Mouse (Mus musculus) liver, postnatal 0 days (tissue): ENCODE measurements around the gene Tmem179b. TPM values are rescaled to one million over a fixed set of nuclear protein-coding genes. Genes with fewer than 3 reads are reported as not detected.

Experiments used
- ATAC-seq: fragments of 200-750 bp; cut with Nextera tagmentation; 2 replicates; pipeline ENCODE4 v1.8.0; 2017; ENCODE audit warnings: mild to moderate bottlenecking, moderate library complexity
- DNase-seq: peaks from one replicate; pipeline ENCODE4 v3.0.0-alpha.2; 2016
- H3K27ac ChIP-seq: fragments of 300-500 bp; sonication (generic); 2 replicates; pipeline ENCODE4 v1.5.1; 2014; ENCODE audit warnings: antibody characterized with exemption, moderate library complexity, mild to moderate bottlenecking, low read depth
- H3K27me3 ChIP-seq: fragments of 300-500 bp; sonication (generic); 2 replicates; pipeline ENCODE4 v1.6.1; 2014; ENCODE audit warnings: low read length, control low read depth, mixed read lengths; ENCODE audit not compliant: insufficient read depth
- H3K36me3 ChIP-seq: fragments of 300-500 bp; sonication (generic); replicated peaks from 2 replicates; pipeline ENCODE4 v1.6.1; 2014; ENCODE audit warnings: mild to moderate bottlenecking, control low read depth, low read length, moderate library complexity, mixed read lengths; ENCODE audit not compliant: insufficient read depth
- H3K4me1 ChIP-seq: fragments of 300-500 bp; sonication (generic); 2 replicates; pipeline ENCODE4 v1.6.1; 2014; ENCODE audit warnings: antibody characterized with exemption, mild to moderate bottlenecking, control low read depth; ENCODE audit not compliant: insufficient read depth
- H3K4me2 ChIP-seq: fragments of 300-500 bp; sonication (generic); 2 replicates; pipeline ENCODE4 v1.6.1; 2014; ENCODE audit warnings: low read depth, mild to moderate bottlenecking, low read length, moderate library complexity, mixed read lengths
- H3K4me3 ChIP-seq: fragments of 300-500 bp; sonication (generic); 2 replicates; pipeline ENCODE4 v1.5.1; 2014; ENCODE audit warnings: low read depth, low read length
- H3K9ac ChIP-seq: fragments of 300-500 bp; sonication (generic); replicated peaks from 2 replicates; pipeline ENCODE4 v1.6.1; 2014; ENCODE audit warnings: mild to moderate bottlenecking, moderate library complexity
- H3K9me3 ChIP-seq: fragments of 300-500 bp; sonication (generic); 2 replicates; pipeline ENCODE4 v1.6.1; 2016; ENCODE audit warnings: mild to moderate bottlenecking, control low read depth, low read length, mixed read lengths
- CTCF ChIP-seq: sonication (generic); IDR thresholded peaks from 2 replicates; pipeline ENCODE4 v1.5.1; 2016; ENCODE audit warnings: antibody characterized with exemption, low read depth
- EP300 ChIP-seq: IDR thresholded peaks from 2 replicates; pipeline ENCODE4 v1.6.1; 2016; ENCODE audit warnings: antibody characterized with exemption, low read depth, mild to moderate bottlenecking
- WGBS: fragments of 180-500 bp; shearing (Covaris S2); extraction: QIAGEN DNeasy Blood & Tissue Kit; methylation state at CpG from one replicate; pipeline ENCODE4 v1.1.7; 2014; ENCODE audit not compliant: insufficient replicate concordance; 5-methylcytosine and 5-hydroxymethylcytosine counted together
- polyA plus RNA-seq: library from polyadenylated mRNA; unstranded; fragments of >200 nt; fragmentation: Nextera tagmentation; extraction: Ambion mirVana; gene quantifications from 2 replicates; pipeline ENCODE4 v1.2.1, GENCODE M21; 2015

Gene Tmem179b
- polyA plus RNA-seq, 1 experiment from 2014 or later, result 80.3 TPM

DNA sequence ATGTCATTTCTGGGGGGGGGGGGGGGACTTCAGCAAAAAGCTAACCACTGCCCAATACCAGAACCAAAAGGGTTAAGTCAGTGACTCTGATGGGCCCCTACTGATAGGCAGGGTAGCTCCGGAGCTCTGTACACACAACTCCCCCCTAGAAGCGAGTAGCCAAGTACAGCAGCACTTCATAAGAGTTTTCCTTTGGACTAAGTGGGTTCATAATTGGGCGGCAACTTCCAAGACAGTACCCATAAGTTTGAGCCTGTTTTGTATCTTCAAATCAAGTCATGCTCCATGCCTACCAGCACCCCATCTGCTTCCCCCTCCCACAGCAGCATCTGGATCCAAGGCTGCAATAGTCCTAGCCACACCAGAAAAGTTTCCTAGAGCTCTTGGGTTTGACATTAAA, 18.6 kb downstream of the Tmem179b start:
- Histone ChIP-seq H3K9ac (peak overlapping the region; percentile 97), H3K36me3 (peaks cover 44% of the 10 kb centered on the region), H3K4me3 (0 out of 2 replicates have a peak overlapping the region, but pooled peaks have one; percentile 94), H3K9me3 (no peaks in the 10 kb centered on the region), H3K27me3 (no peaks in the 10 kb centered on the region), H3K4me1 (peaks cover 27% of the 10 kb centered on the region), H3K4me2 (peak overlapping the region; percentile 86), H3K27ac (no peak overlapping the region; the same call in 1 of the 2 replicates)
- no peak for ATAC-seq
- no peak for DNase-seq
- TF ChIP-seq CTCF (no peak), EP300 (no peak)
- WGBS, result 53% methylated on average over 3 of the region's 3 CpGs

DNA sequence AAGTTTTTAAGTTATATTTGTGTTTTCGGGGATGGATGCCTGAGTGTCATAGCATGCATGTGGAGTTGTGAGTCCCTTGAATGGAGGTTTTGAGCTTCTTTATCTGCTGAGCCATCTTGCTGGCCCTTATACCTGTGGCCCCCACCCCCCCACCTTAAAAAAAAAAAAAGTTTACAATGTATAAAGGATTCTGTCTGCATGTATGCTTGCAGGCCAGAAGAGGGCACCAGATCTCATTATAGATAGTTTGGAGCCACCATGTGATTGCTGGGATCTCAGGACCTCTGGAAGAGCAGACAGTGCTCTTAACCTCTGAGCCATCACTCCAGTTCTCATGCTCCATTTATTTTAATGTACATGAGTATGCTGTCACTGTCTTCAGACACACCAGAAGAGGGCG, 26.9 kb downstream of the Tmem179b start:
- H3K36me3 ChIP-seq, result peaks cover 81% of the 10 kb centered on the region
- H3K27me3 ChIP-seq, result no peaks in the 10 kb centered on the region
- H3K9me3 ChIP-seq, result no peaks in the 10 kb centered on the region
- peaks cover 8% of the 10 kb centered on the region; the same call in 1 of the 2 replicates for H3K4me1 ChIP-seq
- TF ChIP-seq CTCF (peak; percentile 63), EP300 (no peak)
- ATAC-seq (peak; percentile 31; the same call in 1 of the 2 replicates), DNase-seq (no peak)
- H3K9ac ChIP-seq, result no peak overlapping the region
- H3K4me2 ChIP-seq, result no peak overlapping the region
- 63% methylated on average over 2 of the region's 2 CpGs for WGBS
- no peak overlapping the region for H3K27ac ChIP-seq
- no peak overlapping the region for H3K4me3 ChIP-seq

DNA sequence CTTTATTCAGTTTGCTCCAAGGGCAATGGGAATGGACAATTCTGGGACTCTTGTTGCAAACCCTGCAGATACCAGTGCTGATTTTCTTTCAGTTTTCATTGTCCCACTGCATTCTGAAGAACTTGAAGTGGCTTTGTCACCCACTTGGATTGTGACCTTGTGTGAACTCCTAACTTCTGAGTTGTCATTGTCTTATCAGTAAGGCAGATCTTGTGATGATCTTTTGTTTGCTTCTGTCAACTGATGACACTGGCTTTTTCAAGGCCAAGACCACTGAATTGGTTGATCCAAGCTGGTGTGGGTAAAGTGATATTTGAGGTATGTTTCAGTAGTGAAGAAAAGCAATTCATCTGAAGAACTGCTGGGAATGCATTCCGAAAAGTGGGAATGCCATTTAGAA, 28.9 kb downstream of the Tmem179b start:
- WGBS, result 86% methylated on average over 1 of the region's 1 CpGs
- Histone ChIP-seq H3K9me3 (no peaks in the 10 kb centered on the region), H3K4me3 (no peak overlapping the region), H3K36me3 (peaks cover 67% of the 10 kb centered on the region), H3K27ac (no peak overlapping the region), H3K9ac (no peak overlapping the region), H3K27me3 (no peaks in the 10 kb centered on the region), H3K4me1 (peaks cover 15% of the 10 kb centered on the region), H3K4me2 (no peak overlapping the region)
- no peak for DNase-seq
- no peak for ATAC-seq
- TF ChIP-seq EP300 (no peak), CTCF (no peak)

DNA sequence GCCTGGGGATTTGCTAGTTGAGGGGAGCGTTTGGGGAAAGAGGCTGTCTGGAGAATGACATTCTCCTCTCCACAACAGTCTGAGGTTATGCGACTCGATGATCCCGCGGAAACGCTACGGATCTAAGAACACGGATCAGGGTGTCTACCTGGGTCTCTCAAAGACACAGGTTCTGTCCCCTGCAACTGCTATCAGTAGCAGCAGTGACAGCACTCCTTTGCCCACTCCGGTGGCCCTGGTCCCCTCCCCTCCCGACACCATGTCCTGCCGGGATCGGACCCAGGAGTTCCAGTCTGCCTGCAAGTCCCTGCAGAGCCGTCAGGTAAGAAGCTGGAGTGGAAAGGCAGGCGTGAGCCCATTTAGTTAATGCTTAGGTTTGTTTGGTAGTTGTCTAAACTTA, 32.1 kb downstream of the Tmem179b start:
- Histone ChIP-seq H3K4me2 (peak overlapping the region; percentile 92), H3K27me3 (no peaks in the 10 kb centered on the region), H3K27ac (peak overlapping the region; percentile 92), H3K4me1 (peaks cover 16% of the 10 kb centered on the region), H3K9ac (peak overlapping the region; percentile 84), H3K4me3 (peak overlapping the region; percentile 70), H3K9me3 (no peaks in the 10 kb centered on the region), H3K36me3 (peaks cover 65% of the 10 kb centered on the region)
- WGBS, result 7% methylated on average over 14 of the region's 14 CpGs
- TF ChIP-seq EP300, result no peak
- TF ChIP-seq CTCF, result no peak
- DNase-seq, result peak; percentile 31
- ATAC-seq, result no peak

DNA sequence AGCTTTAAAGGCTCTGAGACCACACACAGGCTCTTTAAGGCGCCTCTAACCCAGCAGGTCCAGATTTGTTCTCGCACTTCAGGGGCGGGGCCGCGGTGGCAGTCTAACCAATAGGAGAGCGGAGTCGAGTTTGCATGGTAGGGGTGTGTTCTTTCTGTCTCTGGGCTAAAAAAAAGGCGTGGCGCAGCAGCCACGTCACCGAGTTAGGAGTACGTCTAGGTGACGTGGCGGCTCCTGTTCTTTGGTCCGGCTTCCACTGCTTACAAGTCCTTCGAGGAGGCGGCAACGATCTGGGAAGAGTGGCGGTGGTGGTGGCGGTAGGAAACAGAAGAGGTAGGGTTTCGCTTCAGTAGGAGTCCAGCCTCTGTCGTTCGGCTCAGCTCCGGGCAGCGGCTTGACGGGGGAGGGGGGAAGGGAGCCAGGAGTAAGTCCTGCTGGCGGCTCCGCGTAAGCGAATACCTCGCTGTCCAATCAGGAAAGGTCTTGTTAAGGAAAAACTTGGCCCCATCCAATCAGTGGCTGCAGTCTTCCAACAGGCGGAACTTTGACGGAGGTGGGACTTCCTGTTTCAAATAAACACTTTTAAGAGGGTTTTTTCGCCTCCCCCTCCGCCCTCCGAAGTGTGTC, 32.9 kb downstream of the Tmem179b start, which contains the start of gene Stx5a:
Gene Stx5a, plus strand, starts transcription at position 171 of the 627 bp plus-strand sequence.
- Histone ChIP-seq H3K27ac (peak within 1 kb of the TSS; percentile 92), H3K4me3 (peak within 1 kb of the TSS; percentile 70), H3K9me3 (no peaks in the 10 kb centered on the region), H3K36me3 (peaks cover 58% of the 10 kb centered on the region), H3K4me2 (peak within 1 kb of the TSS; percentile 92), H3K4me1 (peaks cover 16% of the 10 kb centered on the region), H3K9ac (peak within 1 kb of the TSS; percentile 84), H3K27me3 (no peaks in the 10 kb centered on the region)
- TF ChIP-seq CTCF, result 0 out of 2 replicates have a peak, but pooled peaks have one; percentile 15
- TF ChIP-seq EP300, result peak; percentile 78; the same call in 1 of the 2 replicates
- DNase-seq (peak; percentile 95), ATAC-seq (peak; percentile 97)
- WGBS, result under 1% methylated on average over 36 of the region's 36 CpGs

DNA sequence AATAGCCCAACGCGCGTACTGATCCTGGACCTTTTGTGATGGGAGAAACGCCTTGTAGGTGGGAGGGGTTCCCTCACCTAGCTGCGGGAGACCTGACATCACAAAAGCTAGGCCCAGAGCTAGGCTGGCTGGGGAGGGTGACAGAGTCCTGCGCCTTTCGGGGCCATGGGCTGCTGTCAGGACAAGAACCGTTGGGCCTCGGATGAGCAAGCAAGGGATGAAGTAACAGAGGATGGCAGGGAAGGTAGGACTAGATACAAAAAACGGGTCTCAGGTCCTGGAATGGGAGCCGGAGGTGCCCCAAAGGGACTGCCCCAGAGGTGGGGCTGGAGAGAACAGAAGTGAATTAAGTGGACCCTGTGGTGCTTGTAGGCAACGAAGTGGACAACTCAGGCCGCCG, 33.7 kb downstream of the Tmem179b start, which contains the start of gene 1700092M07Rik:
Gene 1700092M07Rik, plus strand, starts transcription at position 116 of the 400 bp plus-strand sequence.
- 69% methylated on average over 14 of the region's 14 CpGs for WGBS
- TF ChIP-seq CTCF (no peak), EP300 (no peak)
- ATAC-seq, result no peak
- Histone ChIP-seq H3K9me3 (no peaks in the 10 kb centered on the region), H3K4me3 (peak within 1 kb of the TSS; percentile 70), H3K36me3 (peaks cover 50% of the 10 kb centered on the region), H3K4me1 (peaks cover 16% of the 10 kb centered on the region), H3K9ac (peak within 1 kb of the TSS; percentile 84), H3K27ac (peak within 1 kb of the TSS; percentile 92), H3K27me3 (no peaks in the 10 kb centered on the region), H3K4me2 (peak within 1 kb of the TSS; percentile 92)
- no peak for DNase-seq
